Mouse (Mus musculus): Measurements from ENCODE around the gene Galntl5. TPM values are rescaled to one million over a fixed set of nuclear protein-coding genes. Genes with fewer than 3 reads are reported as not detected.

Galntl5 gene
- polyA plus RNA-seq, 1 experiment from 2014 or later, result not detected

DNA sequence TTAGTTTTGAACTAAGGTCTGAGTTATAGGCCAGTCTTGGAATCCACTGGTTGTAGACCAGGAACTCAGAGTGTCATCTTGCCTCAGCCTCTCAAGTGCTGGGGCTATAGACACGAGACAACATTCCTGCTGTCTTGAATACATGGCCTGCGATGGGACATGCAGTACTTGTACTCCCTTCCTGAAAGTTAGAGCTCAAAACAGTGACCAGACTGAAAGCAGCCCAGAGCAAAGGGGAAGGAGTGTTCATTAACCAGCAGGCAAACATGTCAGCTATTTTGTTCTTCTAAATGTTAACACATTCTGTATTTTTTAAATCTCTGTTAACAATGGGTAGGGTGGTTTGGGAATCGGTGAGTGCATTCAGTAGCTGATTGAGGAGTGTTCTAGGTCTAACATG is 65.8 kb downstream of the Galntl5 start:
- no peak for DNase-seq (ENCODE audit: low spot score)
- no peak overlapping the region for H3K4me3 ChIP-seq (ENCODE audit: low read depth, low read length)
- WGBS, result 69% methylated on average over 3 of the region's 3 CpGs
- H3K9ac ChIP-seq (replicated peaks; ENCODE audit: low read depth), result no peak overlapping the region
- H3K4me1 ChIP-seq (ENCODE audit: insufficient read depth, low read depth, low read length), result no peaks in the 10 kb centered on the region
- H3K9me3 ChIP-seq (ENCODE audit: low read length), result no peaks in the 10 kb centered on the region
- ATAC-seq, result no peak
- peaks cover 10% of the 10 kb centered on the region; the same call in 1 of the 2 replicates for H3K36me3 ChIP-seq (ENCODE audit: insufficient read depth, low read length)
- H3K27ac ChIP-seq (ENCODE audit: low read length), result no peak overlapping the region
- no peaks in the 10 kb centered on the region for H3K27me3 ChIP-seq (replicated peaks; ENCODE audit: insufficient read depth, low read length)
- no peak for TF ChIP-seq CTCF (IDR thresholded peaks at IDR 0.05)
- TF ChIP-seq EP300 (IDR thresholded peaks at IDR 0.05), result no peak
- no peak overlapping the region for H3K4me2 ChIP-seq (replicated peaks; ENCODE audit: low read depth, low read length)

DNA sequence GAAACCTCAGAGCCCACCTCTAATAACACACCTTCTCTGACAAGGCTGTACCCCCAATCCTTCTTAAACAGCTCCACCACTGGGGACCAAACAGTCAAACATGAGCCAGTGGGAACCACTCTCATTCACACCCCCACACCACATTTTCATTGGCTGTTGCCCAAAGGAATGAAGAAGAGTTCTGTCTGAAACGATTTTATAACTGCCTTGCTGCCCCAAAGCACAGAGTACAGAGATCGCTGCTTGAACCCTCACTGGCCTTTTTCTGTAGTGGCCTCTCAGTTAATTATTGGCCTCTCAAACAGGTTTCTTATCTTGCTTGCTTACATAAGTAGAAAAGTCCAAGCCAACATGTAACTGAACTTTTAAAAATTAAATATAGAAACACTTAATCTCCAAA is 71.2 kb downstream of the Galntl5 start:
- peaks cover 20% of the 10 kb centered on the region for H3K36me3 ChIP-seq (ENCODE audit: insufficient read depth, low read length)
- TF ChIP-seq EP300 (IDR thresholded peaks at IDR 0.05) (peak; percentile 30; the same call in 1 of the 2 replicates), CTCF (IDR thresholded peaks at IDR 0.05) (no peak)
- no peaks in the 10 kb centered on the region for H3K9me3 ChIP-seq (ENCODE audit: low read length)
- no peak overlapping the region for H3K4me2 ChIP-seq (replicated peaks; ENCODE audit: low read depth, low read length)
- H3K4me1 ChIP-seq (ENCODE audit: insufficient read depth, low read depth, low read length), result peaks cover 5% of the 10 kb centered on the region; the same call in 1 of the 2 replicates
- ATAC-seq (peak; percentile 70), DNase-seq (ENCODE audit: low spot score) (peak; percentile 73)
- WGBS, result 48% methylated on average over 2 of the region's 2 CpGs
- H3K27ac ChIP-seq (ENCODE audit: low read length), result no peak overlapping the region
- no peak overlapping the region for H3K4me3 ChIP-seq (ENCODE audit: low read depth, low read length)
- H3K27me3 ChIP-seq (replicated peaks; ENCODE audit: insufficient read depth, low read length), result no peaks in the 10 kb centered on the region
- no peak overlapping the region for H3K9ac ChIP-seq (replicated peaks; ENCODE audit: low read depth)

DNA sequence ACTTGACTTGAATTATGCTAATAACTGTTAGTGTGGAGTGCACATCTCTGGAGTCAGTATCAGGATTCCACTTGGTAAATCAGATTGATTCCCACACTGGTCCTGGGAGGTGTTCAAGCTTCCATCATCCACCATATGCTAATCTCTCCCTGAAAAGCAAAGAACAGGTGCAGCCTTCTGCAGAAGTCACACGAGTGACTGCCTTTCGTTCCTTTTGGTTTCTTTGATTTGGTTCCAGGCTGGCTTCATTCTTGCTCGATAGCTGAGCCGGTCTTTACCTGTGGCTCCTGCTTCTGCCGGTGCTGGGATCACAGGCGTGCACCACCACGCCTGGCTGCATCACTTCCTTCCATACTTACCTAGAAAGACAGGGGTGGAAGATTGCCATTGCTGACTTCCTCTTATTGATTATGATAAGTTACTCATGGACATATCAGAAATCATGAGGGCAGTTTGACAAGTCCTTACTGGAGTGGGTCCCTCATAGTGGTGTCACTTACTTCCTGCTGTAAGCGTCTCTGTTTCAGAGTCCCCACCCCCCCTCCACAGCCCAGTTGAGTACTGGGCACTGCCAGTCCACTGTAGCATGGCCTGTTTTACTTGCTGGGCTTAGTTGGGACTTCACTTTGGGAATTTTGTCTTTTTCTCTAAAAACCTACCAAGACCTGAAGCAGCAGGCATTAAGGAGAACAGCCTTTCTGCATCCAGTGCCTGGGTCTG is 71.7 kb downstream of the Galntl5 start:
- no peaks in the 10 kb centered on the region for H3K27me3 ChIP-seq (replicated peaks; ENCODE audit: insufficient read depth, low read length)
- no peak overlapping the region for H3K4me2 ChIP-seq (replicated peaks; ENCODE audit: low read depth, low read length)
- DNase-seq (ENCODE audit: low spot score), result no peak
- H3K9me3 ChIP-seq (ENCODE audit: low read length), result no peaks in the 10 kb centered on the region
- ATAC-seq, result no peak
- H3K36me3 ChIP-seq (ENCODE audit: insufficient read depth, low read length), result peaks cover 20% of the 10 kb centered on the region
- no peak overlapping the region for H3K9ac ChIP-seq (replicated peaks; ENCODE audit: low read depth)
- TF ChIP-seq EP300 (IDR thresholded peaks at IDR 0.05) (no peak), CTCF (IDR thresholded peaks at IDR 0.05) (no peak)
- peaks cover 5% of the 10 kb centered on the region; the same call in 1 of the 2 replicates for H3K4me1 ChIP-seq (ENCODE audit: insufficient read depth, low read depth, low read length)
- H3K4me3 ChIP-seq (ENCODE audit: low read depth, low read length), result no peak overlapping the region
- WGBS, result 68% methylated on average over 8 of the region's 8 CpGs
- no peak overlapping the region for H3K27ac ChIP-seq (ENCODE audit: low read length)

DNA sequence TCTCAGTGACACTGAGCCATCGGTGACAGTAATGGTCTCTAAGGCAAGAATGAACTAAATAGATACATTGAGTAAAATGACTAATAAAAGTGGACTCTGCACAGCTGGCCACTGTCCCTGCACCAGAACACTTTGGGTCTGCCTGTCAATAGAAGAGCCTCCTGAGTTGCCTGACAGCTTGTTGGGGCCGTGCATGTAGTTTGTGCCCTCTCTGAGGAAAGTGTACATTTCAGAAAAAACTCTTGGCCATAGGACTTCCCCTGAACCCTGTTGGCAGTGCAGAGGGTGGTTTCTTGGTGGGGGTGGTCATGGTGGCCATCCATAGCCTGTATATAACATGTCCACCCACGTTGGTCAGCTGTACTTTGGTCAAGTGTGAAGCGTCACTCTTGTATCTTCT is 73.2 kb downstream of the Galntl5 start:
- 91% methylated on average over 4 of the region's 4 CpGs for WGBS
- H3K27ac ChIP-seq (ENCODE audit: low read length), result no peak overlapping the region
- H3K9ac ChIP-seq (replicated peaks; ENCODE audit: low read depth), result no peak overlapping the region
- no peak overlapping the region for H3K4me3 ChIP-seq (ENCODE audit: low read depth, low read length)
- no peak overlapping the region for H3K4me2 ChIP-seq (replicated peaks; ENCODE audit: low read depth, low read length)
- peaks cover 27% of the 10 kb centered on the region for H3K36me3 ChIP-seq (ENCODE audit: insufficient read depth, low read length)
- DNase-seq (ENCODE audit: low spot score), result no peak
- no peaks in the 10 kb centered on the region for H3K27me3 ChIP-seq (replicated peaks; ENCODE audit: insufficient read depth, low read length)
- TF ChIP-seq CTCF (IDR thresholded peaks at IDR 0.05) (no peak), EP300 (IDR thresholded peaks at IDR 0.05) (no peak)
- no peak for ATAC-seq
- H3K4me1 ChIP-seq (ENCODE audit: insufficient read depth, low read depth, low read length), result peaks cover 5% of the 10 kb centered on the region; the same call in 1 of the 2 replicates
- H3K9me3 ChIP-seq (ENCODE audit: low read length), result no peaks in the 10 kb centered on the region

DNA sequence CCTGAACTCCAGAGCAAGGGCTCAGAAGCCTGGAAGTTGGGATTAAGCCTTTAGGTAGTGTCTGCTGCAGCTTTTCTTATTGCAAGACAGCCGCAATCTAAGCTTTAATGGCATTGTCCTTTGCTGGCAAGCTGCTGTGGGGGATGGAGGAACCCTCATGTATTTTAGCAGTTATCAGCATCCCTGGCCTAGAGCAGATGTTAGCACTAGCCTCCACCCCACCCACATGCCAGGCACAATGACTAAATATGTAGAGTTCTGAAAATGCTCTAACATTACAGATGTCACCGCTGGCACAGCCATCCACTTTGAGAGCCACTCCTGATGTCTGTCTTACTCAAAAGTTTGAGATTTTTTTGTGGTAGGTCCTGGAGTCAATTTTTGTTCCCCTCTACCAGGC is 75.4 kb downstream of the Galntl5 start:
- Histone ChIP-seq H3K4me1 (ENCODE audit: insufficient read depth, low read depth, low read length) (peaks cover 5% of the 10 kb centered on the region; the same call in 1 of the 2 replicates), H3K27ac (ENCODE audit: low read length) (no peak overlapping the region), H3K9me3 (ENCODE audit: low read length) (no peaks in the 10 kb centered on the region), H3K9ac (replicated peaks; ENCODE audit: low read depth) (no peak overlapping the region), H3K4me2 (replicated peaks; ENCODE audit: low read depth, low read length) (no peak overlapping the region), H3K4me3 (ENCODE audit: low read depth, low read length) (no peak overlapping the region), H3K27me3 (replicated peaks; ENCODE audit: insufficient read depth, low read length) (no peaks in the 10 kb centered on the region), H3K36me3 (ENCODE audit: insufficient read depth, low read length) (peaks cover 20% of the 10 kb centered on the region)
- WGBS, result 89% methylated on average over 2 of the region's 2 CpGs
- DNase-seq (ENCODE audit: low spot score), result no peak
- ATAC-seq, result no peak
- no peak for TF ChIP-seq EP300 (IDR thresholded peaks at IDR 0.05)
- TF ChIP-seq CTCF (IDR thresholded peaks at IDR 0.05), result no peak

DNA sequence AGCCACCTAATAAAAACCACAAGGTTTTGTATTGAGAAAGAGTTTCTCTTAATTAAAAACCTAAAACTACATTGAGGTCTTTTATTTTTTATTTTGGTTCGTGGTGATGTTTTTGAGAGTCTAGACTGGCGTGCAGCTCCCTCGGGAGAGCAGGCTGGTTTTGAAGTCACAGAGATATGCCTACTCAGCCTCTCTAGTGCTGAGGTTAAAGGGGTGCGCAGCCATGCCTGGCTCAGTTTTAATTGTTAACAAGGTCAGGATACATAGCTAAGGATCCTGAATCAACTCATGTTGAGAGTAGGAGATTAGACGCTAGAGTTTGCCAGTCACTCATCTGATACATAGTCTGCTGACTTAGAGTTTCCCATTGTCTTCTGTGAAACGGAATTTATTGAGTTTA is 80.2 kb downstream of the Galntl5 start:
- H3K4me2 ChIP-seq (replicated peaks; ENCODE audit: low read depth, low read length), result no peak overlapping the region
- no peaks in the 10 kb centered on the region for H3K4me1 ChIP-seq (ENCODE audit: insufficient read depth, low read depth, low read length)
- H3K27ac ChIP-seq (ENCODE audit: low read length), result no peak overlapping the region
- no peak overlapping the region for H3K9ac ChIP-seq (replicated peaks; ENCODE audit: low read depth)
- no peak for ATAC-seq
- peaks cover 7% of the 10 kb centered on the region; the same call in 1 of the 2 replicates for H3K36me3 ChIP-seq (ENCODE audit: insufficient read depth, low read length)
- DNase-seq (ENCODE audit: low spot score), result no peak
- no peaks in the 10 kb centered on the region for H3K27me3 ChIP-seq (replicated peaks; ENCODE audit: insufficient read depth, low read length)
- no peak overlapping the region for H3K4me3 ChIP-seq (ENCODE audit: low read depth, low read length)
- TF ChIP-seq CTCF (IDR thresholded peaks at IDR 0.05) (no peak), EP300 (IDR thresholded peaks at IDR 0.05) (no peak)
- no peaks in the 10 kb centered on the region for H3K9me3 ChIP-seq (ENCODE audit: low read length)
- WGBS, result 82% methylated on average over 6 of the region's 6 CpGs
